Mouse (Mus musculus) kidney, postnatal 0 days (tissue): ENCODE data around the gene Gm49776. TPM values are rescaled to one million over a fixed set of nuclear protein-coding genes. Genes with fewer than 3 reads are reported as not detected.

Experiments
- ATAC-seq: fragments of 200-750 bp; cut with Nextera tagmentation; replicated peaks from 2 replicates; pipeline ENCODE4 v1.8.0; 2017; ENCODE audit warnings: low read depth, moderate number of reproducible peaks, moderate TSS enrichment, moderate library complexity; ENCODE audit not compliant: low FRiP score
- DNase-seq: peaks from one replicate; pipeline ENCODE4 v3.0.0-alpha.2; 2016; ENCODE audit warnings: low spot score
- H3K27ac ChIP-seq: fragments of 300-500 bp; sonication (generic); 2 replicates; pipeline ENCODE4 v1.5.1; 2014; ENCODE audit warnings: mild to moderate bottlenecking
- H3K27me3 ChIP-seq: fragments of 300-500 bp; sonication (generic); 2 replicates; pipeline ENCODE4 v1.6.1; 2014; ENCODE audit warnings: low read length, mixed read lengths; ENCODE audit not compliant: insufficient read depth
- H3K36me3 ChIP-seq: fragments of 300-500 bp; sonication (generic); 2 replicates; pipeline ENCODE4 v1.6.1; 2014; ENCODE audit warnings: low read length, mixed read lengths; ENCODE audit not compliant: insufficient read depth
- H3K4me1 ChIP-seq: fragments of 300-500 bp; sonication (generic); replicated peaks from 2 replicates; pipeline ENCODE4 v1.6.1; 2014; ENCODE audit warnings: antibody characterized with exemption, low read length, mixed read lengths; ENCODE audit not compliant: insufficient read depth
- H3K4me2 ChIP-seq: fragments of 300-500 bp; sonication (generic); 2 replicates; pipeline ENCODE4 v1.6.1; 2014; ENCODE audit warnings: mild to moderate bottlenecking, low read length, moderate library complexity, mixed read lengths
- H3K4me3 ChIP-seq: fragments of 300-500 bp; sonication (generic); replicated peaks from 2 replicates; pipeline ENCODE4 v1.5.1; 2014; ENCODE audit warnings: low read depth, low read length
- H3K9ac ChIP-seq: fragments of 300-500 bp; sonication (generic); 2 replicates; pipeline ENCODE4 v1.6.1; 2014; ENCODE audit warnings: low read depth, low read length
- H3K9me3 ChIP-seq: fragments of 300-500 bp; sonication (generic); replicated peaks from 2 replicates; pipeline ENCODE4 v1.6.1; 2016; ENCODE audit warnings: low read length, inconsistent platforms, mixed read lengths
- CTCF ChIP-seq: IDR thresholded peaks from 2 replicates; pipeline ENCODE4 v1.5.1; 2016; ENCODE audit warnings: antibody characterized with exemption, low read depth, mild to moderate bottlenecking, moderate library complexity
- WGBS: fragments of 180-500 bp; shearing (Covaris S2); extraction: QIAGEN DNeasy Blood & Tissue Kit; methylation state at CpG from one replicate; pipeline ENCODE4 v1.1.7; 2014; 5-methylcytosine and 5-hydroxymethylcytosine counted together
- polyA plus RNA-seq: library from polyadenylated mRNA; unstranded; fragments of >200 nt; fragmentation: Nextera tagmentation; extraction: Ambion mirVana; gene quantifications from 2 replicates; pipeline ENCODE4 v1.2.1, GENCODE M21; 2015

The Gm49776 gene
- polyA plus RNA-seq, 1 experiment from 2014 or later: 3.0 TPM

DNA sequence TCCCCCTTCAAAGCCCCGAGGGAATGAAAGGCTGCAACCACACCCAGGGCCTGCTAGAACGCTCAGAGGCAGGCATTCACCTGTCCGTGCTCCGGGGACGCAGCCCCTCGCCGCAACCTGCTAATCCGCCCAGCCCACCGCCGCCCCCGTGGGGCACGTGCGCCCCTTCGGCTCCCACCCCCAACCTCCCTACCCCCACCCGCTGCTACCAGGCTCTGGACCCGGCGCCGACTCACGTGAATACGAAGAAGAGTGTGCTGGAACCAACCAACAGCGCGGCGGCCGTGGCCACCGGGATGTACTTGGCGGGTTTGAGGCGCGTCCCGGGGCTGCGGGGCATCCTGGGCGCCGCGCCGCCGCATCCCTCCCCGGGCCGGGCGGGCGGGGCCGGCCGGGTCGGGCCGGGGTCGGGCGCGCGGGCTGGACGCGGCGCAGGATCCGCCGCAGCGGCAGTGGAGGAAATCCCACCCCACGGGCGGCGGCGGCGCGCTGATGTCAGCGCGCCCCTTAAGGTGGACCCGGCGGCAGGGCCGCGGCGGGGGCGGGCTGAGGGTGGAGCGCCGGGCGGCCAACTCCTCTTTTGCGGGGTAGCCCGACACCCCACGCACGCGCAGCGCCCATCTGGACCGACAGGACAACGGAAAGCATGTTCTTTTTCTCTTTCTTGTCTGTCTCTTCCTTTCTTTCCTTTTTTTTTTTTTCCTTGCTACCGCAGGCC is 23.3 kb downstream of the Gm49776 start, which contains the start of gene Zdhhc8:
Gene Zdhhc8, minus strand, starts transcription at position 466 of the 718 bp plus-strand sequence.
- DNase-seq (peak; percentile 82), ATAC-seq (peak; percentile 60)
- H3K36me3 ChIP-seq: 0 out of 2 replicates have a peak, but pooled peaks cover 7% of the 10 kb centered on the region
- peaks cover 27% of the 10 kb centered on the region for H3K4me1 ChIP-seq
- H3K4me2 ChIP-seq: peak within 1 kb of the TSS; percentile 92
- under 1% methylated on average over 57 of the region's 79 CpGs for WGBS
- peak within 1 kb of the TSS; percentile 76 for H3K9ac ChIP-seq
- TF ChIP-seq CTCF: no peak
- peak within 1 kb of the TSS; percentile 88 for H3K27ac ChIP-seq
- H3K4me3 ChIP-seq: peak within 1 kb of the TSS; percentile 75
- H3K27me3 ChIP-seq: no peaks in the 10 kb centered on the region
- no peaks in the 10 kb centered on the region for H3K9me3 ChIP-seq

GRCm38 (mm10) chr16:18233919-18234670 is 24.0 kb downstream of the Gm49776 start:
- DNase-seq (peak; percentile 25), ATAC-seq (peak; percentile 16)
- 13% methylated on average over 13 of the region's 13 CpGs for WGBS
- Histone ChIP-seq H3K27me3 (no peaks in the 10 kb centered on the region), H3K9me3 (no peaks in the 10 kb centered on the region), H3K36me3 (0 out of 2 replicates have a peak, but pooled peaks cover 1% of the 10 kb centered on the region), H3K4me2 (peak overlapping the region; percentile 92), H3K9ac (peak overlapping the region; percentile 76), H3K27ac (peak overlapping the region; percentile 88), H3K4me1 (peaks cover 29% of the 10 kb centered on the region), H3K4me3 (peak overlapping the region; percentile 75)
- no peak for TF ChIP-seq CTCF

DNA sequence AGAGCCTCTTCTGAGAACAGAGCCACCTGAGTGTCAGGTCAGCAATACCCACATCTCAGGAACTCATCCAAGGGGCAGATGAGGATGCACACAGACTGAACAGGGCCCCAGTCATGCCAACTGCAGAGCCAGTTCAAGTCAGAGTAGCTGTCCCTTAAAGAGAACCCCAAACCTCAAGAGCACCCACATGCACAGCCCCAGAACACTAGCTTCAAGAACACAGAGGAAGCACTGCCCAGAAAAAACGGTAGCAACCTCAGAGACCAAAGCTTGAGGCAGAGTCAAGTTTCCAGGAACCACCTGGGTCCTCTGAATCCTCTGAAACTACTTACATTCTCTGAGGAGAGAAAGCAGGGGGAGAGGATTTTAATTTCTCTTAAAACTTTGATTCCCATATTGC is 24.7 kb downstream of the Gm49776 start:
- no peak overlapping the region for H3K4me3 ChIP-seq
- 17% methylated on average over 1 of the region's 1 CpGs for WGBS

GRCm38 (mm10) chr16:18231451-18231850 is 26.7 kb downstream of the Gm49776 start:
- Histone ChIP-seq H3K27me3 (no peaks in the 10 kb centered on the region), H3K4me1 (peaks cover 28% of the 10 kb centered on the region), H3K4me2 (no peak overlapping the region), H3K36me3 (peaks cover 13% of the 10 kb centered on the region; the same call in 1 of the 2 replicates), H3K9me3 (no peaks in the 10 kb centered on the region), H3K4me3 (no peak overlapping the region), H3K27ac (no peak overlapping the region), H3K9ac (no peak overlapping the region)
- DNase-seq (no peak), ATAC-seq (no peak)
- TF ChIP-seq CTCF: no peak
- WGBS: 79% methylated on average over 4 of the region's 4 CpGs

More for the DNA sequence above, 24.7 kb downstream of the Gm49776 start:
- Histone ChIP-seq H3K36me3 (0 out of 2 replicates have a peak, but pooled peaks cover 2% of the 10 kb centered on the region), H3K9ac (peak overlapping the region; percentile 4; the same call in 1 of the 2 replicates), H3K27ac (no peak overlapping the region), H3K4me1 (peaks cover 29% of the 10 kb centered on the region), H3K27me3 (no peaks in the 10 kb centered on the region), H3K4me2 (peak overlapping the region; percentile 92), H3K9me3 (no peaks in the 10 kb centered on the region)
- no peak for DNase-seq
- TF ChIP-seq CTCF: no peak
- no peak for ATAC-seq

DNA sequence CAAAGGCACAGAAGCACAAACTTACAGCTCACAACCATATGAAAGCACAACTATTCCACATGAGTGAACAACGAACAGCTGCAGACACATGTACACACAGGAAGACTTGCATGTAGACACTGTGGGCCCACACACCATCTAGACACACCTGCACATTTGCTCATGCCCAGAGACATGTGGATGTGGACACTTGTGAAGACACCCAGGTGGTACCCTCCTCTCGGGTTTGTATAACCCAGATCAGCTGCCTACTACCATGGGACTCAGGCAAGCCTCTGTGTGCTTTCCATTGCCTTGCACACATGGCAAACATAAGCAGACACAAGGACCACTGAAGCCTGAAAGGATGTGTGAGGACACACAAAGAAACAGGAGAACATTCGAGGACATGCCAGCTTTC is 27.1 kb downstream of the Gm49776 start:
- Histone ChIP-seq H3K9me3 (no peaks in the 10 kb centered on the region), H3K4me3 (no peak overlapping the region), H3K27me3 (no peaks in the 10 kb centered on the region), H3K9ac (no peak overlapping the region), H3K4me2 (no peak overlapping the region), H3K4me1 (peaks cover 24% of the 10 kb centered on the region), H3K27ac (no peak overlapping the region), H3K36me3 (peaks cover 15% of the 10 kb centered on the region)
- no peak for TF ChIP-seq CTCF
- ATAC-seq (no peak), DNase-seq (no peak)
- WGBS: 85% methylated on average over 3 of the region's 3 CpGs

- Histone ChIP-seq H3K9me3 (no peaks in the 10 kb centered on the region), H3K4me1 (peaks cover 20% of the 10 kb centered on the region), H3K4me2 (no peak overlapping the region), H3K4me3 (no peak overlapping the region), H3K27me3 (no peaks in the 10 kb centered on the region), H3K36me3 (peaks cover 19% of the 10 kb centered on the region), H3K27ac (no peak overlapping the region), H3K9ac (no peak overlapping the region)
- WGBS: 88% methylated on average over 6 of the region's 6 CpGs
- no peak for DNase-seq
- TF ChIP-seq CTCF: no peak
- no peak for ATAC-seq
These were observed 27.5 kb downstream of the Gm49776 start for GRCm38 (mm10) chr16:18230617-18231016.
